Mouse (Mus musculus) gastrocnemius, adult 18-20 months (tissue): ENCODE measurements around the gene Noto. TPM values are rescaled to one million over a fixed set of nuclear protein-coding genes. Genes with fewer than 3 reads are reported as not detected.

ENCODE experiments used
- DNase-seq: peaks from one replicate; pipeline ENCODE4 v3.0.0; 2021; ENCODE audit warnings: low spot score
- total RNA-seq, 2 experiments: library from RNA; stranded (reverse); gene quantifications; 2 replicates each; pipeline ENCODE4 v1.2.3; 2021

Gene Noto
- total RNA-seq, 2 experiments from 2014 or later = not detected

DNA sequence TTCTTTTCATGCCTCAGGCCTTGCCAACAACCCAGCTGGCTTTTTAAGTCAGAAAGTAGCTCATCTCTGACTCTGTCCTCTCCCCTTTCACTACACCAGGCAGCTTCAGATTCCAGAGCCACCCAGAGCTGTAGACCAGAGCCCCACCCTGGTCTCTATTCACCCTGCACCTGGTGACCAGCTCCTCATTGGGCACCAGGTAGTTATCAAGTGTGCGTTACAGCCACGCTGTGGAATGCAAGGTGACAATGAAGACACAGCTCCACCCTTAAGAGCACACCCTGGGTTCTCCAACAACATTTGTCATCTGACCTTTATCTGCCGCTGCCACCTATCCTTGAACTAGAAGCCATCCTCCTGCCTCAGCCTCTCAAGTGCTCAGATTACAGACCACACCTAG is 51.9 kb downstream of the Noto start:
- DNase-seq = no peak

DNA sequence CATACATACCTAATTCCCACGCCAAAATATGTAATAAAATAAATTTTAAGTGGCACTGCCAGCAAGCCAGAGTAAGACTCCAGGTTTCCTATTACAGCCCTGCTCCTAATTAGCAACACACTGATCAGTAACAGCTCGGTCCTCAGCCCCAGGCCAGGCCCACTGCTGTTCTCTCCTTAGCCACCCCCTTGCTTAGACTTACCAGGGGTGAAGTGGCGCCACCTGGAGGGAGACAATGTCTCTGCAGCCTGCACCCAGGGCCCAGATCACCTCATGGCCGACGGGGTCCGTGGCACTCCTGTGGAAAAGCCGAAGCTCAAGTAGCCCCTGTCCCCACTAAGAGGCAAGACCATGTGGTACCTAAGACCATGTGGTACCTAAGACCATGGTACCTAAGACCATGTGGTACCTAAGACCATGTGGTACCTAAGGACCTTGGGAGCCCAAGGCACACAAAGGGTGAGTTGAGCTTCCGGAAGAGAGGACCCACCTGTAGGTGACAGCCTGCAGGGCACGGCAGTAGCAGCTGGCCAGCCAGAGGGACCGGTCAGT is 53.8 kb downstream of the Noto start:
- DNase-seq = no peak

DNA sequence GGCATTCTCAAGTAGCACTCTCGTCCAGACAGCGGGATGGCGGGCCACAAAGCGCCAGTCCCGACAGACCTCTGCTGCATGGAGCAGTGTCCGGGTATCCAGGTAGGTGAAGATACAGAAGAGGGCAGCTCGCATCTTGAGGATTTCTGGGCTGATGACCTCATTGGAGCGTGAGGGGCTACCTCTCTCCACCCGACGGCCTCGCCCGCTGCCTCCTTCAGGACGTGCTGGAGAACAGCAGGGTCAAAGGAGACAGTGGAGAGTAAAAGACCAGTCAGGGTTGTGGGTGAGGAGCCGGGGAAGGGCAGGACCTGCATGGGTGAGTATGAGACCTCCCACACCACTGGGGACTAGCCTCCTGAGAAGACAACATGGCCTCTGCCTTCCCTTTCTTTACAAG is 54.7 kb downstream of the Noto start:
- DNase-seq = no peak

Other genes starting within 250 kb of the Noto start
- gene Emx1, start 236.4 kb upstream of the Noto start, total RNA-seq = not detected
- gene Sfxn5, start 90.5 kb upstream of the Noto start, total RNA-seq = 1 to 10 TPM; 4.3 to 6.5 TPM
- gene Rab11fip5, start 49.3 kb upstream of the Noto start, total RNA-seq = 10 to 100 TPM; 24.8 to 46.2 TPM
- gene Smyd5, start 8.1 kb downstream of the Noto start, total RNA-seq = 1 to 10 TPM; 7.2 to 9.1 TPM
- gene Cct7, start 27.6 kb downstream of the Noto start, total RNA-seq = 100 to 1,000 TPM; 127 to 131 TPM
- gene Pradc1, start 28.1 kb downstream of the Noto start, total RNA-seq = 10 to 100 TPM; 16.1 to 17.7 TPM
- not detected for gene Fbxo41, start 79.1 kb downstream of the Noto start, total RNA-seq
- not detected for gene Egr4, start 89.7 kb downstream of the Noto start, total RNA-seq
- under 1 TPM; 0.48 to 0.50 TPM for gene Alms1, start 163.6 kb downstream of the Noto start, total RNA-seq